Mouse (Mus musculus) central nervous system, embryonic 14 days (tissue): ENCODE results near the gene Dhx58. TPM values are rescaled to one million over a fixed set of nuclear protein-coding genes. Genes with fewer than 3 reads are reported as not detected.

Experiments used
- polyA plus RNA-seq: library from polyadenylated mRNA; depleted of rRNA; stranded (reverse); fragments of >200 nt; gene quantifications from 2 replicates; pipeline ENCODE4 v1.2.3, GENCODE M21; 2012; rRNA removed

Gene Dhx58
- polyA plus RNA-seq, result 3.3 and 3.5 TPM in 2 replicates

GRCm38 (mm10) chr11:100703851-100704531 is at the start of gene Dhx58:
Dhx58 (minus strand) TSS chr11:100704271.

GRCm38 (mm10) chr11:100738066-100738604 is 34.1 kb upstream of the Dhx58 start, which contains the start of gene Rab5c:
Rab5c (minus strand) TSS chr11:100738215.

GRCm38 (mm10) chr11:100713735-100714533 is 9.9 kb upstream of the Dhx58 start, which contains the start of gene Hspb9:
Hspb9 (plus strand) TSS chr11:100713850.

GRCm38 (mm10) chr11:100711783-100712615 is 7.9 kb upstream of the Dhx58 start, which contains the start of gene Kat2a:
Kat2a (minus strand) TSS chr11:100712465.

GRCm38 (mm10) chr11:100692164-100692616 is 11.9 kb downstream of the Dhx58 start, which contains the start of gene Zfp385c:
Zfp385c (minus strand) TSS chr11:100692455.

Other genes starting within 250 kb of the Dhx58 start
- 7.5 and 8.1 TPM in 2 replicates for gene Klhl11, start 231.5 kb downstream of the Dhx58 start, polyA plus RNA-seq
- 182 and 207 TPM in 2 replicates for gene Acly, start 176.3 kb downstream of the Dhx58 start, polyA plus RNA-seq
- 1.6 and 1.7 TPM in 2 replicates for gene Ttc25, start 158.7 kb downstream of the Dhx58 start, polyA plus RNA-seq
- 15.2 and 19.3 TPM in 2 replicates for gene Cnp, start 129.4 kb downstream of the Dhx58 start, polyA plus RNA-seq
- 93.5 and 98.6 TPM in 2 replicates for gene Nkiras2, start 85.0 kb downstream of the Dhx58 start, polyA plus RNA-seq
- 241 and 259 TPM in 2 replicates for gene Dnajc7, start 84.1 kb downstream of the Dhx58 start, polyA plus RNA-seq
- gene Zfp385c, start 11.8 kb downstream of the Dhx58 start, polyA plus RNA-seq, result 0.26 and 2.1 TPM in 2 replicates
- 62.1 and 66.2 TPM in 2 replicates for gene Kat2a, start 8.2 kb upstream of the Dhx58 start, polyA plus RNA-seq
- gene Hspb9, start 9.6 kb upstream of the Dhx58 start, polyA plus RNA-seq, result not detected in 2 replicates
- 202 and 208 TPM in 2 replicates for gene Rab5c, start 33.9 kb upstream of the Dhx58 start, polyA plus RNA-seq
- 26.0 and 29.2 TPM in 2 replicates for gene Kcnh4, start 55.7 kb upstream of the Dhx58 start, polyA plus RNA-seq
- gene Hcrt, start 58.7 kb upstream of the Dhx58 start, polyA plus RNA-seq, result 0.15 and 0.38 TPM in 2 replicates
- 5.9 and 8.0 TPM in 2 replicates for gene Ghdc, start 66.7 kb upstream of the Dhx58 start, polyA plus RNA-seq
- 15.6 and 17.7 TPM in 2 replicates for gene Stat5b, start 146.5 kb upstream of the Dhx58 start, polyA plus RNA-seq
- gene Stat5a, start 155.1 kb upstream of the Dhx58 start, polyA plus RNA-seq, result 1.7 and 2.7 TPM in 2 replicates
- 35.0 and 48.7 TPM in 2 replicates for gene Stat3, start 235.3 kb upstream of the Dhx58 start, polyA plus RNA-seq